Mouse (Mus musculus) embryonic facial prominence, embryonic 13.5 days (tissue): ENCODE results near the gene Kynu. TPM values are rescaled to one million over a fixed set of nuclear protein-coding genes. Genes with fewer than 3 reads are reported as not detected.

ENCODE experiments used
- ATAC-seq: fragments of 200-750 bp; cut with Nextera tagmentation; 2 replicates; pipeline ENCODE4 v1.8.0; 2017; ENCODE audit warnings: low read depth; ENCODE audit not compliant: insufficient number of reproducible peaks, insufficient read depth, low FRiP score, low TSS enrichment
- H3K27ac ChIP-seq: fragments of 300-500 bp; sonication (generic); 2 replicates; pipeline ENCODE4 v1.5.1; 2015; ENCODE audit warnings: moderate library complexity, mild to moderate bottlenecking, inconsistent platforms
- H3K27me3 ChIP-seq: fragments of 300-500 bp; sonication (generic); 2 replicates; pipeline ENCODE4 v1.6.1; 2015; ENCODE audit warnings: mild to moderate bottlenecking, inconsistent platforms
- H3K36me3 ChIP-seq: fragments of 300-500 bp; sonication (generic); 2 replicates; pipeline ENCODE4 v1.6.1; 2015; ENCODE audit warnings: mild to moderate bottlenecking, inconsistent platforms
- H3K4me1 ChIP-seq: fragments of 300-500 bp; sonication (generic); 2 replicates; pipeline ENCODE4 v1.6.1; 2015; ENCODE audit warnings: inconsistent platforms
- H3K4me2 ChIP-seq: fragments of 300-500 bp; sonication (generic); 2 replicates; pipeline ENCODE4 v1.6.1; 2015; ENCODE audit warnings: moderate library complexity, mild to moderate bottlenecking, inconsistent platforms
- H3K4me3 ChIP-seq: fragments of 300-500 bp; sonication (generic); 2 replicates; pipeline ENCODE4 v1.5.1; 2015; ENCODE audit warnings: mild to moderate bottlenecking, inconsistent platforms
- H3K9ac ChIP-seq: fragments of 300-500 bp; sonication (generic); 2 replicates; pipeline ENCODE4 v1.6.1; 2015; ENCODE audit warnings: mild to moderate bottlenecking, inconsistent platforms
- H3K9me3 ChIP-seq: fragments of 300-500 bp; sonication (generic); 2 replicates; pipeline ENCODE4 v1.6.1; 2016; ENCODE audit warnings: inconsistent platforms
- WGBS: fragments of 180-500 bp; shearing (Covaris S2); methylation state at CpG from one replicate; pipeline ENCODE4 v1.1.7; 2015; ENCODE audit warnings: mixed read lengths; 5-methylcytosine and 5-hydroxymethylcytosine counted together
- polyA plus RNA-seq: library from polyadenylated mRNA; unstranded; fragments of >200 nt; fragmentation: Nextera tagmentation; extraction: Ambion mirVana; gene quantifications from 2 replicates; pipeline ENCODE4 v1.2.1, GENCODE M21; 2015

Gene Kynu
- polyA plus RNA-seq, 1 experiment from 2014 or later, result 0.25 TPM

DNA sequence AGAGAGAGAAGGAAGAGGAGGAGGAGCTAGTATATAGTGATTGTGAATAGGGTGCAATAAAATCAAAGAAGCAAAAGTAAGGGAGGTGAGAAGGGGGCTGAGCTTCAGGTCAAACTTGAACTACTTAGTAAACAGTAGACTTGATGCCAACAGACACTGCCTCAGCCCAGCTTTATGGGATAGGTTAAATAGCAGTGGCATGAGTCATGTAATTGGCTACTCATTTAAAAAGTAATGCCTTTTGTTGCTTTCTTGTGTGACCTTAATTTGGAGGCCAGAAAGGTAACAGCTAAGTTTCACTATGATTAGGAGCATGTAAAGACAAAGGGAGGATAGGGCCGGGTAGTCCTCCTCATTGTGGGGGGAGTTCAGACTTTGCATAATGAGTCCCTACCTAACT is 13.3 kb downstream of the Kynu start:
- ATAC-seq, result no peak
- H3K36me3 ChIP-seq, result no peaks in the 10 kb centered on the region
- no peak overlapping the region for H3K4me3 ChIP-seq
- H3K4me2 ChIP-seq, result no peak overlapping the region
- no peaks in the 10 kb centered on the region for H3K27me3 ChIP-seq
- 73% methylated on average over 1 of the region's 1 CpGs for WGBS
- no peaks in the 10 kb centered on the region for H3K4me1 ChIP-seq
- no peaks in the 10 kb centered on the region for H3K9me3 ChIP-seq
- H3K27ac ChIP-seq, result no peak overlapping the region
- no peak overlapping the region for H3K9ac ChIP-seq

DNA sequence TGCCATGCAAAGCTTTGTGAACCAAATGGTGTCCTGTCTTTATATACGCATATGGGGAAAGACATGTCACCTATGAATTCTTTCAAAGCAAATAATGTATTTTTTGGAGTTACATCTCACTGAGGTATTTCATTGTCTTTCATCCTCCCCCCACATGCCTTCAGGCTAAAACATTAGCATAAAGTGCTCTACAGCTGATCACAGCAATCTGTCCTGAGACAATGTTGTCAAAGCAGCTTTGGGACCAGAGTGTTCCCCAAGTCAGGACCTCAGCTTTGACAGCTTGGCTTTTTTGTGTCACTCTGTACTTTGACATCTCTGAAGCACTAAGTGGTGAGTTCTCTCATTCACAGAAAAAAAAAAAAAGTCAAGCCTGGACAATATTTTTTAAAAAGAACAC is 18.4 kb downstream of the Kynu start:
- Histone ChIP-seq H3K27ac (no peak overlapping the region), H3K4me3 (no peak overlapping the region), H3K4me2 (no peak overlapping the region), H3K27me3 (no peaks in the 10 kb centered on the region), H3K4me1 (no peaks in the 10 kb centered on the region), H3K36me3 (no peaks in the 10 kb centered on the region), H3K9me3 (no peaks in the 10 kb centered on the region), H3K9ac (no peak overlapping the region)
- WGBS, result 77% methylated on average over 1 of the region's 1 CpGs
- no peak for ATAC-seq

DNA sequence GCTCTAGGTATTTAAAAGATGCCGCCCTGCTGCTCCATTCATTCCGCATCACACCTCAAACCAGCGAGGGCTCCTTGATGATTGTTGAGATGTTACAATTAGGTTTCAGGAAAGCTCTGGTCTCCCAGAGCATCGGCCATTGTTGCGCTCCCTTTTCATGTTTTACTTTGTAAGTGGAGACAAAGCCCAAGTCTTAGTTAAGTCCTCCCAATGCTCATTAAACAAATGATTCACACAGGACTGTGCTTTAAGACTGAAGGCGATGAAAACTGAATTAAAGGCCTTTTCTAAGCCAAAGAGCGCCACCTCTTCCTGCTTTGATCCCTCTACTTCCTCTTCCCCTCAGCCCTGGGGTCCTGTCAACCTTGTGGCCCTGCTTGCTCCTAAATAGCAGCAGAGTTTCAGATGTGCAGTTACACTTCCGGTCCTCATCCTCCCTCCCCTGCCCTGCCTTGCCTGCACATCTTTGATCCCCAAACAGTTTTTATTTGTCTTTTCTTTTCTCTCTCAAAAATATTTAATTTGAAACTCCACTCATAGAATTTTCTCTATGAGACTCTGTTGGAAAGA is 28.2 kb downstream of the Kynu start:
- whole genome bisulfite sequencing, result 57% methylated on average over 8 of the region's 8 CpGs

DNA sequence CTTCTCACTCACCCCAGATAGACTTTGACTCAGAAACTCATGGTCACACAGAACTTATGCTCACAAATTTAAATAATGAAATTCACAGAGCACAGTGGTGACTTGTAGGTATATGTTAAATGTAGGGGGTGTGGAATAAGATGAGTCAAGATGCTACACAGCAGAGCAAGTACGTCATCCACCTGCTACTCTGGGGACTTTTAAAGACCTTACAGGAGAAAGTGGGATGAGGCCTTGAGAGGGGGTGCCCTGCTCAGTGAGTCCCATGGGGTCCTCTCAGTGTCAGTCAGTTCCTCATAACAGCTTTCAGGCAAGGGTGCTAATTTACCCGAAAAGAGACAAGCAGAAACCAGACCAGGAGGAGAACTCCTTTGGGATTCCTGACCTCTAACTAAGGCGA is 30.4 kb downstream of the Kynu start:
- H3K27me3 ChIP-seq, result no peaks in the 10 kb centered on the region
- no peaks in the 10 kb centered on the region for H3K36me3 ChIP-seq
- H3K9me3 ChIP-seq, result no peaks in the 10 kb centered on the region
- H3K4me2 ChIP-seq, result no peak overlapping the region
- WGBS, result 83% methylated on average over 3 of the region's 3 CpGs
- no peaks in the 10 kb centered on the region for H3K4me1 ChIP-seq
- H3K27ac ChIP-seq, result no peak overlapping the region
- H3K4me3 ChIP-seq, result no peak overlapping the region
- no peak for ATAC-seq
- H3K9ac ChIP-seq, result no peak overlapping the region

More for the DNA sequence above, 28.2 kb downstream of the Kynu start:
- H3K4me3 ChIP-seq, result no peak overlapping the region
- H3K4me2 ChIP-seq, result no peak overlapping the region
- no peak overlapping the region for H3K9ac ChIP-seq
- H3K27ac ChIP-seq, result no peak overlapping the region
- no peaks in the 10 kb centered on the region for H3K4me1 ChIP-seq
- no peaks in the 10 kb centered on the region for H3K36me3 ChIP-seq
- no peak for ATAC-seq
- no peaks in the 10 kb centered on the region for H3K27me3 ChIP-seq
- H3K9me3 ChIP-seq, result no peaks in the 10 kb centered on the region

DNA sequence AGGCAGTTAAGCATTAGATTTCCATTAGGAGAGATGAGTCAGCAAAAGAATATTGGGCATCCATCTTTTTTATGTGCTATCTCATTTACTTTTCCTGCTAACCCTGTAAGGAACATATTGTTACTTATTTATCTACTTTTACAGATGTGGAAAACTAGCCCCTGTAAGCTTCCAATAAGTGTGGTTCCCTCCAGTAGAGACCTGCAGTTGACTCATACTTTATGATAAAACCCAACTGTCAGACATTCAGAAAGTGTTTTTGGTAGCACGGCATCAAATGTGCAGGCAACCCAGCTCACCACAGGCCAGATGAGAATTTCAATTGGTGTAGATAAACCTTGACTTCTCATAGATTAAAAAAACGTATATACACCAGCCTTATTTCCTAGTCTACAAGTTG is 32.7 kb downstream of the Kynu start:
- Histone ChIP-seq H3K4me3 (no peak overlapping the region), H3K4me1 (no peaks in the 10 kb centered on the region), H3K27me3 (no peaks in the 10 kb centered on the region), H3K4me2 (no peak overlapping the region), H3K36me3 (no peaks in the 10 kb centered on the region), H3K9ac (no peak overlapping the region), H3K27ac (no peak overlapping the region), H3K9me3 (no peaks in the 10 kb centered on the region)
- 79% methylated on average over 2 of the region's 2 CpGs for WGBS
- ATAC-seq, result no peak

DNA sequence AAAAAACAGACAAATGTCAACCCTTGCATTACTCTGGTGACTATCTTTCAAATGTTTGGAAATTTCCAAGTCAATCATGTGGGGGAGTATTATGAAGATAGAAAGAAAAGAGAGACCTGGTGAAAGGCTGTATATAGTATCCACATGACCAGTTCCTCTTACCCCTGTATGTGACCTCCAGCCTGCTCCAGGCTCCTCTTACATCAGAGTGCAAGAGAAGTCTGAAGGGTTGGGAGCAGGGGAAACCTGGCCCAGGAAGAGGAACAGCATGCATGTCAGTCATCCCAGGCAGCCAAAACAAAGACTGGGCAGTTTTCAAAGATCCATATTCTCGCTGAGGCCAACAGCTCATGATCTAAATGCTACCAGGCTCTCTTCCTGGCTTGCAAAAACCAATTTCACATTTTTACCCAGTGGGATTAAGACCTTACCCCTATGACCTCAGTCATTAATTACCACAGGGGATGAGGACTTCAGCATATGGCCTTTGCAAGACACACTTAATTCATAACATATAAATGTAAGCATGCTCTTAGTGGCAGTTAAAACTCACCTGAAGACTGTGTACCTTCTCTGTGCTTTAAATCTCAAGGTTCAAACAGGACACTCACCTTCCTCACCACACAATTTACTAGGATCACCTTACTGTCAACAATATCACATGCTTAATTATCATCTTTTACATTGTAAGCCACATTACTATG is 37.0 kb downstream of the Kynu start:
- 23% methylated on average over 1 of the region's 1 CpGs for WGBS
- Histone ChIP-seq H3K4me2 (no peak overlapping the region), H3K36me3 (no peaks in the 10 kb centered on the region), H3K27ac (no peak overlapping the region), H3K27me3 (no peaks in the 10 kb centered on the region), H3K9me3 (no peaks in the 10 kb centered on the region), H3K4me3 (no peak overlapping the region), H3K9ac (no peak overlapping the region), H3K4me1 (no peaks in the 10 kb centered on the region)
- no peak for ATAC-seq

DNA sequence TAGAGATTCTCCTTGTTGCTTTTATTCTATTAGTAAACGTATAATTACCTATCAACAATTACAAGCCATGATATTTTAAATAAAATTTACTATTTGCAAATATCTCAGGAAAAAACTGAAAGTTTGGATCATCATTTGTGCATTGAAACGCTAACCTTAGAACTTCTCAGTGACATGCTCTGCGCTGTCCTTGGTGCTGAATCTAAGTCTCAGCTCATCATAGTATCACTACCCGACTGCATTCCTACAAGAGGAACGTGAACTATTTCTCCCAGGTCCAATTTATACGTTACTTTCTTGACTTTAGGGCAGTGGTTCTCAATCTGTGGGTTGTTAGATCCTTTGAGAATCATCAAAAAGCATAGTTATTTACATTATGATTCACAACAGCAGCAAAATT is 58.4 kb downstream of the Kynu start:
- H3K4me2 ChIP-seq, result no peak overlapping the region
- H3K4me1 ChIP-seq, result no peaks in the 10 kb centered on the region
- H3K9ac ChIP-seq, result no peak overlapping the region
- no peaks in the 10 kb centered on the region for H3K27me3 ChIP-seq
- no peak for ATAC-seq
- H3K9me3 ChIP-seq, result no peaks in the 10 kb centered on the region
- H3K4me3 ChIP-seq, result no peak overlapping the region
- WGBS, result 6% methylated on average over 6 of the region's 6 CpGs
- H3K36me3 ChIP-seq, result no peaks in the 10 kb centered on the region
- H3K27ac ChIP-seq, result no peak overlapping the region

DNA sequence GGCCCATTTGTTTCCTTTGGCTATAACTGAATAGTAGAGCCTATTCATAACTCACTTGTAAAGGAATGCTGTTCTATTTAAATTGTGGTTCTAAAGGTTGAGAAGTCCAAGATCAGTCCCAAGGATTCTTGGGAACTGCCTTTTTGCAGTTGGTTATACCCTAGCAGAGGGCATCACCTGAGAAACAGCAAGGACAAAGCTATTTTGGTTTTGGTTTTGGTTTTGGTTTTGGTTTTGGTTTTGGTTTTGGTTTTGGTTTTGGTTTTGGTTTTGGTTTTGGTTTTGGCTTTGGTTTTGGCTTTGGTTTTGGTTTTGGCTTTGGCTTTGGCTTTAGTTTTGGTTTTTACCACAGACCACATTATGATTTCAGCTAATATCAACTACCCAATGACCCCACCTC is 66.0 kb downstream of the Kynu start:
- no peaks in the 10 kb centered on the region for H3K9me3 ChIP-seq
- ATAC-seq, result no peak
- no peak overlapping the region for H3K4me3 ChIP-seq
- H3K4me1 ChIP-seq, result no peaks in the 10 kb centered on the region
- H3K27ac ChIP-seq, result no peak overlapping the region
- H3K4me2 ChIP-seq, result no peak overlapping the region
- no peak overlapping the region for H3K9ac ChIP-seq
- H3K27me3 ChIP-seq, result no peaks in the 10 kb centered on the region
- no peaks in the 10 kb centered on the region for H3K36me3 ChIP-seq

DNA sequence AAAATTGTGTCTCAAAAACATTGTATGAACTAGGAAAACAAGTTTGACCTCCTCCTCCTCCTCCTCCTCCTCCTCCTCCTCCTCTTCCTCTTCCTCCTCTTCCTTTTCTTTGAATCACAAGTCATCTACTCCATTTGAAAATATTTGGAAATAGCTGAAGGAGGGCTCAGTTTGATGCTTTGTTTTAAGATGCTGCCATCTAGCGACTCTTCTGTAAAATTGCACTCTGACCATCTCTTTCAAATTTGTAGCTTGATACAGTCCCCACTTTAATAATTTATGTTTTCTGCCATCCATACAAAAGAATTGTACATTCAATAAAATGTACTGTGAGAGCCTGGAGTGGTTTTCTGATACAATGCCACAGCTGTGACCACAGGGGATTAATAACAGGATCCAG is 67.7 kb downstream of the Kynu start:
- ATAC-seq, result no peak
- WGBS, result 0% methylated on average over 1 of the region's 1 CpGs
- H3K4me2 ChIP-seq, result no peak overlapping the region

DNA sequence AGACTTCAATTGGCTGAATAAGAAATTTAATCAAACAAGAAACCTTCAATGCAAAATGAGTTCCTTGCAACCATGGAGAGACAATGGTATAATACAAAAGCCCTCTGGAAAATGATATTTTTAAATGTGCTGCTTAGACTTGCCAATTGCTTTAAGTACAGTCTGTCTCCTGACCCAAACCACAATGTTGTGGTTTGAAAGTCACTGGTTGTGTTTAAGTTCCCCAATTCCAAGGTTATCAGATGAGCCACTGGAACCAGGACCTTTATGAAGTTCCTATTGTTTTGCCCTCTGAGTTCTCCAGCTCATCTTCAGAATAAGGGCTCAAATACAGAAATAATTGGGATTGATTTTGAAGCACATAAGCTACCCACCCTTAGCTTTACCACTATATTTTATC is 76.7 kb downstream of the Kynu start:
- Histone ChIP-seq H3K27me3 (no peaks in the 10 kb centered on the region), H3K4me3 (no peak overlapping the region), H3K36me3 (no peaks in the 10 kb centered on the region), H3K9ac (no peak overlapping the region), H3K27ac (no peak overlapping the region), H3K9me3 (no peaks in the 10 kb centered on the region), H3K4me1 (no peaks in the 10 kb centered on the region), H3K4me2 (no peak overlapping the region)
- ATAC-seq, result no peak

More for the DNA sequence above, 67.7 kb downstream of the Kynu start:
- H3K27me3 ChIP-seq, result no peaks in the 10 kb centered on the region
- H3K27ac ChIP-seq, result no peak overlapping the region
- no peaks in the 10 kb centered on the region for H3K9me3 ChIP-seq
- no peak overlapping the region for H3K9ac ChIP-seq
- H3K4me3 ChIP-seq, result no peak overlapping the region
- no peaks in the 10 kb centered on the region for H3K36me3 ChIP-seq
- no peaks in the 10 kb centered on the region for H3K4me1 ChIP-seq

DNA sequence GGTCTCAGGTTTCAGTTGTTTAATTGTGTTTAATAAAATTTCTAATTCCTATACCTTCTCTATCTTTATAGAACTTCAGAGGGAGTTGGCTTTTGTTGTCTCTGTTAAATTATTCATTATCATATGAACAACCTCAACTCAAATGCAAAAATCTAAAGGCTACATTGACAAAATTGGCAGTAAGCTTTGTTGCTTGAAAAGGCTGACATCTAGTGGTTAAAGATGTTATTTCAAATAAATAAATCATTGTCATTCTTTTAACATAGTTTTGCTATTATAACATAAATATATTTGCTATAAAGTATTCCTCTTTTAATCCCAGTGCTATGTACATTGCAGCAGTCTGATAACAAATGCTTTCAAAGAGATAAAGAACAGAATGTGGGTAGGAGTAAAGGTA is 81.4 kb downstream of the Kynu start:
- no peaks in the 10 kb centered on the region for H3K27me3 ChIP-seq
- no peaks in the 10 kb centered on the region for H3K9me3 ChIP-seq
- ATAC-seq, result no peak
- no peak overlapping the region for H3K9ac ChIP-seq
- H3K4me2 ChIP-seq, result no peak overlapping the region
- H3K27ac ChIP-seq, result no peak overlapping the region
- H3K4me3 ChIP-seq, result no peak overlapping the region
- no peaks in the 10 kb centered on the region for H3K36me3 ChIP-seq
- no peaks in the 10 kb centered on the region for H3K4me1 ChIP-seq

DNA sequence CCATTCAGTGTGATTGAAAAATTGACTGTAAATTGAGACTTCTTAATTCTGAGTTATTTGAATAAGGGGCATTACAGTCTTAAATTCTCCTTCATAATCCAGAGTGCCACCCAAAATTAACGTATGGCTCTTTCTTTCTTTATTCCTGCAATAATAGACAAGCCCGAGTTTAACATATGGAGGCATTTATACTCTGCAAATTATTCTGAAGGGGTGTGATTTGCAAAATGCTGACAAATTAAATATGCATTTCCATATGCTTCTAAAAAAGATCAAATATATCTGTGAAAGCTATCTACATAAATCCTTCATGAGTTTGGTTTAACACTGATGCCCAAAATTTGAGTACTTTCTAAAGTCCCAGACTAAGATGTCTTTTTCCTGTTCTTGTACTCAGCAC is 91.8 kb downstream of the Kynu start:
- WGBS, result 26% methylated on average over 2 of the region's 2 CpGs

More for the DNA sequence above, 91.8 kb downstream of the Kynu start:
- Histone ChIP-seq H3K9me3 (no peaks in the 10 kb centered on the region), H3K36me3 (no peaks in the 10 kb centered on the region), H3K4me2 (no peak overlapping the region), H3K4me3 (no peak overlapping the region), H3K27me3 (no peaks in the 10 kb centered on the region), H3K9ac (no peak overlapping the region), H3K27ac (no peak overlapping the region), H3K4me1 (no peaks in the 10 kb centered on the region)
- no peak for ATAC-seq
